Mouse (Mus musculus) MEL (cell line): ENCODE data around the gene Pi16. TPM values are rescaled to one million over a fixed set of nuclear protein-coding genes. Genes with fewer than 3 reads are reported as not detected.

Source experiments
- DNase-seq: peaks from one replicate; pipeline ENCODE4 v3.0.0; 2011; ENCODE audit warnings: low read depth, low spot score
- H3K27ac ChIP-seq: 2 replicates; pipeline ENCODE4 v1.5.1; 2012; ENCODE audit warnings: low read depth, mild to moderate bottlenecking, control low read depth, low read length, moderate library complexity; ENCODE audit not compliant: control insufficient read depth
- H3K27me3 ChIP-seq, 2 experiments: fragments of 150-350 bp in 1 of 2; sonication (generic) in 1 of 2; 2 replicates each; pipeline ENCODE4 v1.6.1; 2012; ENCODE audit warnings: low read length in 2 of 2, mild to moderate bottlenecking in 2 of 2, improper control_type of control experiment in 1 of 2, moderate library complexity in 1 of 2; ENCODE audit not compliant: insufficient read depth in 2 of 2, control insufficient read depth in 1 of 2
- H3K36me3 ChIP-seq, 2 experiments: 2 replicates each; pipeline ENCODE4 v1.6.1; 2012 to 2014; ENCODE audit warnings: low read length in 2 of 2, improper control_type of control experiment in 1 of 2, inconsistent platforms in 1 of 2, mild to moderate bottlenecking in 1 of 2; ENCODE audit not compliant: insufficient read depth in 2 of 2, control insufficient read depth in 1 of 2
- H3K4me1 ChIP-seq, 2 experiments: fragments of 150-350 bp in 1 of 2; sonication (generic) in 1 of 2; 2 replicates each; pipeline ENCODE4 v1.6.1; 2012; ENCODE audit warnings: low read length in 2 of 2, improper control_type of control experiment in 1 of 2, mild to moderate bottlenecking in 1 of 2; ENCODE audit not compliant: insufficient read depth in 2 of 2, control insufficient read depth in 1 of 2
- H3K4me3 ChIP-seq, 2 experiments: fragments of 150-350 bp in 1 of 2; sonication (generic) in 1 of 2; 2 replicates each; pipeline ENCODE4 v1.5.1; 2012; ENCODE audit warnings: low read depth in 2 of 2, low read length in 2 of 2, mild to moderate bottlenecking in 2 of 2, moderate library complexity in 2 of 2, control low read depth in 1 of 2, improper control_type of control experiment in 1 of 2; ENCODE audit not compliant: control insufficient read depth in 1 of 2, insufficient read depth in 1 of 2
- H3K79me2 ChIP-seq: 2 replicates; pipeline ENCODE4 v1.6.1; 2012; ENCODE audit warnings: mild to moderate bottlenecking, low read length, moderate library complexity; ENCODE audit not compliant: control insufficient read depth, poor library complexity, insufficient read depth
- H3K9ac ChIP-seq: 2 replicates; pipeline ENCODE4 v1.6.1; 2012; ENCODE audit warnings: low read depth, mild to moderate bottlenecking, control low read depth, low read length, moderate library complexity; ENCODE audit not compliant: control insufficient read depth, poor library complexity, severe bottlenecking
- H3K9me3 ChIP-seq: fragments of 150-350 bp; sonication (generic); replicated peaks from 2 replicates; pipeline ENCODE4 v1.6.1; 2012; ENCODE audit warnings: mild to moderate bottlenecking, low read length, improper control_type of control experiment, moderate library complexity; ENCODE audit not compliant: insufficient read depth
- BHLHE40 ChIP-seq: IDR thresholded peaks from 2 replicates; pipeline ENCODE4 v1.6.1; 2012; ENCODE audit warnings: low read depth, mild to moderate bottlenecking, inconsistent platforms, low read length, improper control_type of control experiment, borderline replicate concordance
- CHD1 ChIP-seq: IDR thresholded peaks from 2 replicates; pipeline ENCODE4 v1.6.1; 2012; ENCODE audit warnings: low read depth, mild to moderate bottlenecking, inconsistent platforms, low read length, improper control_type of control experiment
- CTCF ChIP-seq, 3 experiments: IDR thresholded peaks in 2 of 3; conservative IDR thresholded peaks in 1 of 3; 2 replicates each; pipeline ENCODE4 v1.5.1; 2011 to 2012; ENCODE audit warnings: low read length in 3 of 3, low read depth in 2 of 3, mild to moderate bottlenecking in 2 of 3, improper control_type of control experiment in 1 of 3, inconsistent platforms in 1 of 3, mixed read lengths in 1 of 3, moderate library complexity in 1 of 3; ENCODE audit not compliant: control insufficient read depth in 1 of 3, insufficient read depth in 1 of 3, poor library complexity in 1 of 3, severe bottlenecking in 1 of 3
- E2F4 ChIP-seq: IDR thresholded peaks from 2 replicates; pipeline ENCODE4 v1.6.1; 2011; ENCODE audit warnings: low read depth, low read length, improper control_type of control experiment, borderline replicate concordance
- ELF1 ChIP-seq: IDR thresholded peaks from 2 replicates; pipeline ENCODE4 v1.6.1; 2014; ENCODE audit warnings: low read depth, mild to moderate bottlenecking, inconsistent platforms, low read length, improper control_type of control experiment, moderate library complexity
- ETS1 ChIP-seq: IDR thresholded peaks from 2 replicates; pipeline ENCODE4 v1.6.1; 2012; ENCODE audit warnings: low read depth, mild to moderate bottlenecking, inconsistent platforms, low read length, improper control_type of control experiment, moderate library complexity
- HCFC1 ChIP-seq: IDR thresholded peaks from 2 replicates; pipeline ENCODE4 v1.6.1; 2012; ENCODE audit warnings: low read depth, mild to moderate bottlenecking, inconsistent platforms, low read length, improper control_type of control experiment, moderate library complexity
- JUND ChIP-seq: IDR thresholded peaks from 2 replicates; pipeline ENCODE4 v1.6.1; 2011; ENCODE audit warnings: low read depth, mild to moderate bottlenecking, improper control_type of control experiment, low read length
- MAFK ChIP-seq: IDR thresholded peaks from 2 replicates; pipeline ENCODE4 v1.6.1; 2011; ENCODE audit warnings: low read depth, mild to moderate bottlenecking, low read length, improper control_type of control experiment, borderline replicate concordance
- MAZ ChIP-seq: IDR thresholded peaks from 2 replicates; pipeline ENCODE4 v1.6.1; 2012; ENCODE audit warnings: low read depth, mild to moderate bottlenecking, inconsistent platforms, low read length, improper control_type of control experiment
- MEF2A ChIP-seq: IDR thresholded peaks from 2 replicates; pipeline ENCODE4 v1.6.1; 2014; ENCODE audit warnings: low read depth, mild to moderate bottlenecking, inconsistent platforms, low read length, improper control_type of control experiment; ENCODE audit not compliant: poor library complexity, insufficient replicate concordance, severe bottlenecking; ENCODE audit errors: extremely low read depth
- MXI1 ChIP-seq: IDR thresholded peaks from 2 replicates; pipeline ENCODE4 v1.6.1; 2011; ENCODE audit warnings: mild to moderate bottlenecking, low read depth, low read length, improper control_type of control experiment
- MYB ChIP-seq: IDR thresholded peaks from 2 replicates; pipeline ENCODE4 v1.6.1; 2011; ENCODE audit warnings: mild to moderate bottlenecking, low read depth, low read length, improper control_type of control experiment
- NRF1 ChIP-seq: IDR thresholded peaks from 2 replicates; pipeline ENCODE4 v1.6.1; 2014; ENCODE audit warnings: low read depth, mild to moderate bottlenecking, inconsistent platforms, low read length, improper control_type of control experiment, moderate library complexity; ENCODE audit not compliant: poor library complexity, insufficient read depth, severe bottlenecking
- POLR2A ChIP-seq, 2 experiments: IDR thresholded peaks; 2 replicates each; pipeline ENCODE4 v1.6.1; 2011 to 2012; ENCODE audit warnings: low read length in 2 of 2, mild to moderate bottlenecking in 2 of 2, control low read depth in 1 of 2, improper control_type of control experiment in 1 of 2, low read depth in 1 of 2, moderate library complexity in 1 of 2; ENCODE audit not compliant: control insufficient read depth in 1 of 2, insufficient read depth in 1 of 2, poor library complexity in 1 of 2
- POLR2AphosphoS5 ChIP-seq: IDR thresholded peaks from 2 replicates; pipeline ENCODE4 v1.6.1; 2012; ENCODE audit warnings: low read depth, borderline replicate concordance, mild to moderate bottlenecking, inconsistent platforms, low read length, moderate library complexity, mixed read lengths
- SIN3A ChIP-seq: IDR thresholded peaks from 2 replicates; pipeline ENCODE4 v1.6.1; 2012; ENCODE audit warnings: low read length, improper control_type of control experiment, inconsistent platforms
- TAL1 ChIP-seq: IDR thresholded peaks from 2 replicates; pipeline ENCODE4 v1.6.1; 2012; ENCODE audit warnings: mild to moderate bottlenecking, inconsistent platforms, low read length, moderate library complexity, mixed read lengths
- USF1 ChIP-seq: IDR thresholded peaks from 2 replicates; pipeline ENCODE4 v1.6.1; 2014; ENCODE audit warnings: low read depth, mild to moderate bottlenecking, inconsistent platforms, low read length, improper control_type of control experiment, moderate library complexity
- ZKSCAN1 ChIP-seq: IDR thresholded peaks from 2 replicates; pipeline ENCODE4 v1.6.1; 2012; ENCODE audit warnings: low read depth, mild to moderate bottlenecking, inconsistent platforms, low read length, improper control_type of control experiment, moderate library complexity
- ZMIZ1 ChIP-seq: IDR thresholded peaks from 2 replicates; pipeline ENCODE4 v1.6.1; 2012; ENCODE audit warnings: low read depth, mild to moderate bottlenecking, inconsistent platforms, low read length, improper control_type of control experiment, moderate library complexity
- ZNF384 ChIP-seq: IDR thresholded peaks from 2 replicates; pipeline ENCODE4 v1.6.1; 2012; ENCODE audit warnings: low read depth, mild to moderate bottlenecking, inconsistent platforms, low read length, improper control_type of control experiment
- polyA plus RNA-seq, 2 experiments: library from polyadenylated mRNA; stranded (reverse) in 1 of 2; unstranded in 1 of 2; fragments of >175 nt in 1 of 2; fragments of >200 nt in 1 of 2; gene quantifications; 2 replicates each; pipeline versions ENCODE4 v1.2.1 to v1.2.4; 2012; ENCODE audit warnings: low replicate concordance in 2 of 2, low read depth in 1 of 2; ENCODE audit not compliant: insufficient read length in 2 of 2, insufficient read depth in 1 of 2, missing spikeins in 1 of 2
- total RNA-seq: library from RNA; depleted of rRNA; stranded (reverse); fragments of 300-350 nt; gene quantifications from 2 replicates; pipeline ENCODE4 v1.2.3, GENCODE M21; 2012

Pi16 gene
- total and polyA plus RNA-seq, 3 experiments = 0.08 to 0.42 TPM; not detected in 1

GRCm38 (mm10) chr17:29295835-29296234 is 21.6 kb upstream of the Pi16 start:
- no peak for DNase-seq
- peaks cover 0 to 2% of the 10 kb centered on the region in 2 experiments; a peak in 1 of 4 replicates for H3K4me1 ChIP-seq
- H3K4me3 ChIP-seq = no peak overlapping the region
- H3K27me3 ChIP-seq = no peaks in the 10 kb centered on the region
- peaks cover 3 to 10% of the 10 kb centered on the region in 2 experiments; a peak in 3 of 4 replicates for H3K36me3 ChIP-seq
- no peaks in the 10 kb centered on the region for H3K9me3 ChIP-seq
- H3K79me2 ChIP-seq = no peaks in the 10 kb centered on the region
- TF ChIP-seq TAL1 (no peak), POLR2AphosphoS5 (no peak), MAZ (no peak), NRF1 (no peak), MAFK (no peak), ZNF384 (no peak), ETS1 (no peak), MXI1 (no peak), MEF2A (no peak), ELF1 (no peak), USF1 (no peak), ZKSCAN1 (no peak), E2F4 (no peak), MYB (no peak)
- no peak overlapping the region for H3K9ac ChIP-seq
- H3K27ac ChIP-seq = no peak overlapping the region

DNA sequence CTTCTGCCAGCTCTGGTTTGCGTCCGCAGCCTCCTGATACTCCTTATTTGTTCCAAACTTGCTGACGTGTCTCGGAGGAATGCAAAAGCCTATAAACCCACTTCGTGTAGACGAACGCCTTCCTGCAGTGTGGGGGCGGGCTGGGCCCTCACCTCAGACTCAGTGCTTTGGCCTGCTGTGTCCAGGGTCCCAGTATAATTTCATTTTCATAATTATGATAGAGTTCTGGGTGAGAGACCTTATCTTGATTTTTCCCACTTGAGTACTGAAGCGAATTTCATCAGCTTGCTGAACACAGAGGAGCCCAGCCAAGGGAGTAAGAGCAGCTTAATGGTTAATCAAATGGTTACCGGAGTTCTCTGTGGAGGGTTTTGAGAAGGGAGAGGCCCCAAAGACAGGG is 20.2 kb upstream of the Pi16 start:
- Histone ChIP-seq H3K4me1 (peaks cover 0 to 2% of the 10 kb centered on the region in 2 experiments; a peak in 1 of 4 replicates), H3K27me3 (no peaks in the 10 kb centered on the region), H3K9ac (no peak overlapping the region), H3K36me3 (peaks cover 3 to 10% of the 10 kb centered on the region in 2 experiments; a peak in 3 of 4 replicates), H3K27ac (no peak overlapping the region), H3K79me2 (no peaks in the 10 kb centered on the region), H3K9me3 (no peaks in the 10 kb centered on the region), H3K4me3 (no peak overlapping the region)
- no peak for TF ChIP-seq TAL1
- TF ChIP-seq HCFC1 = no peak
- TF ChIP-seq JUND = no peak
- no peak for TF ChIP-seq ZMIZ1
- no peak for TF ChIP-seq MEF2A
- no peak for TF ChIP-seq CTCF (IDR thresholded peaks at IDR 0.05 in 2 of 3, conservative IDR thresholded peaks at IDR 0.05 in 1 of 3; ENCODE audit: control insufficient read depth in 1 of 3, insufficient read depth in 1 of 3, low read depth in 2 of 3, low read length in 3 of 3, poor library complexity in 1 of 3, severe bottlenecking in 1 of 3)
- no peak for TF ChIP-seq MAZ
- no peak for TF ChIP-seq BHLHE40
- no peak for TF ChIP-seq POLR2A (IDR thresholded peaks at IDR 0.05; ENCODE audit: control insufficient read depth in 1 of 2, insufficient read depth in 1 of 2, low read depth in 1 of 2, low read length in 2 of 2, poor library complexity in 1 of 2)
- TF ChIP-seq MXI1 = no peak
- TF ChIP-seq ETS1 = no peak
- TF ChIP-seq CHD1 = no peak
- TF ChIP-seq SIN3A = no peak
- DNase-seq = no peak
